Mouse (Mus musculus): ENCODE measurements around the gene Susd5.

DNA sequence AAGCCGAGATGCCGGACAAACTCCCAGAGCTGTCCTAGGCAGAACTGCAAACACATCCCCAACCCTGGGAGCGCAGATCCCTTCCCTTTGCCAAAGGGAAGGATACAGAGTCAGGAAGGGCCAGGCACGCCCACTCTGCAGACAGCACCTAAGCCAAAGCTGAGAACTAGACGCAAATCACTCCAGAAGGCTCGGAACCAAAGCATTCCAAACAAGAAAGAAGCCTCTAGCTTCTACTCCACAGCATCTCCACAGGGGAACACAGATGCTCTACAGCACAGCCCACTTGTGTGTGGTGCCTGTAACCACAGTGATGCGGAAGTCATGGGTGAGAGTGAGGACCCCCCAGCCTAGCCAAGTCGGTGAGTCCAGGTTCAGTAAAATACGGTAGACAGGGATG, 31.8 kb upstream of the Susd5 start:
- TF ChIP-seq GATA1 (IDR thresholded peaks at IDR 0.05; ENCODE audit: borderline replicate concordance, low read length) (no peak), FLI1 (IDR thresholded peaks at IDR 0.05; ENCODE audit: low read length) (no peak)
